Mouse (Mus musculus): ENCODE results near the gene Kras. TPM values are rescaled to one million over a fixed set of nuclear protein-coding genes. Genes with fewer than 3 reads are reported as not detected.

The Kras gene
- 111 and 119 TPM in 2 replicates for polyA plus RNA-seq (2014; fragmentation: Nextera tagmentation; extraction: Ambion mirVana)

GRCm38 (mm10) chr6:145250185-145250791, at the start of gene Kras:
TSS of gene Kras (minus strand) at chr6:145250239.
- under 1% methylated on average over 38 of the region's 83 CpGs for WGBS

GRCm38 (mm10) chr6:145297626-145298025, 47.6 kb upstream of the Kras start:
- no peak for ATAC-seq (ENCODE audit: insufficient read depth, low FRiP score, low TSS enrichment)
- Histone ChIP-seq H3K9me3 (ENCODE audit: control insufficient read depth, low read length) (no peaks in the 10 kb centered on the region), H3K4me2 (ENCODE audit: low read depth) (no peak overlapping the region), H3K4me1 (ENCODE audit: control insufficient read depth, insufficient read depth, low read length) (no peaks in the 10 kb centered on the region), H3K27ac (ENCODE audit: low read depth, low read length) (no peak overlapping the region), H3K36me3 (ENCODE audit: control insufficient read depth, insufficient read depth, low read length) (no peaks in the 10 kb centered on the region), H3K27me3 (ENCODE audit: control insufficient read depth, insufficient read depth, low read length) (no peaks in the 10 kb centered on the region), H3K4me3 (ENCODE audit: low read depth, low read length) (no peak overlapping the region), H3K9ac (ENCODE audit: low read length) (no peak overlapping the region)
- 67% methylated on average over 7 of the region's 7 CpGs for WGBS
- DNase-seq (ENCODE audit: low spot score) = no peak

More at GRCm38 (mm10) chr6:145250185-145250791, at the start of gene Kras:
- Histone ChIP-seq H3K4me1 (ENCODE audit: control insufficient read depth, insufficient read depth, low read length) (peaks cover 5% of the 10 kb centered on the region; the same call in 1 of the 2 replicates), H3K4me3 (ENCODE audit: low read depth, low read length) (peak within 1 kb of the TSS; percentile 90), H3K27me3 (ENCODE audit: control insufficient read depth, insufficient read depth, low read length) (no peaks in the 10 kb centered on the region), H3K27ac (ENCODE audit: low read depth, low read length) (peak within 1 kb of the TSS; percentile 86), H3K9me3 (ENCODE audit: control insufficient read depth, low read length) (no peaks in the 10 kb centered on the region), H3K9ac (ENCODE audit: low read length) (peak within 1 kb of the TSS; percentile 96), H3K36me3 (ENCODE audit: control insufficient read depth, insufficient read depth, low read length) (no peaks in the 10 kb centered on the region), H3K4me2 (ENCODE audit: low read depth) (peak within 1 kb of the TSS; percentile 58)
- peak; percentile 97 for DNase-seq (ENCODE audit: low spot score)
- peak; percentile 93 for ATAC-seq (ENCODE audit: insufficient read depth, low FRiP score, low TSS enrichment)

GRCm38 (mm10) chr6:145296979-145297378, 46.9 kb upstream of the Kras start:
- 85% methylated on average over 7 of the region's 7 CpGs for WGBS

GRCm38 (mm10) chr6:145295171-145295570, 45.1 kb upstream of the Kras start:
- no peak for DNase-seq (ENCODE audit: low spot score)
- Histone ChIP-seq H3K27me3 (ENCODE audit: control insufficient read depth, insufficient read depth, low read length) (no peaks in the 10 kb centered on the region), H3K9ac (ENCODE audit: low read length) (no peak overlapping the region), H3K9me3 (ENCODE audit: control insufficient read depth, low read length) (no peaks in the 10 kb centered on the region), H3K4me2 (ENCODE audit: low read depth) (no peak overlapping the region), H3K4me3 (ENCODE audit: low read depth, low read length) (no peak overlapping the region), H3K27ac (ENCODE audit: low read depth, low read length) (no peak overlapping the region), H3K36me3 (ENCODE audit: control insufficient read depth, insufficient read depth, low read length) (no peaks in the 10 kb centered on the region), H3K4me1 (ENCODE audit: control insufficient read depth, insufficient read depth, low read length) (no peaks in the 10 kb centered on the region)
- ATAC-seq (ENCODE audit: insufficient read depth, low FRiP score, low TSS enrichment) = no peak
- WGBS = 83% methylated on average over 11 of the region's 11 CpGs

More at GRCm38 (mm10) chr6:145296979-145297378, 46.9 kb upstream of the Kras start:
- no peaks in the 10 kb centered on the region for H3K4me1 ChIP-seq (ENCODE audit: control insufficient read depth, insufficient read depth, low read length)
- H3K27ac ChIP-seq (ENCODE audit: low read depth, low read length) = no peak overlapping the region
- no peaks in the 10 kb centered on the region for H3K27me3 ChIP-seq (ENCODE audit: control insufficient read depth, insufficient read depth, low read length)
- H3K9me3 ChIP-seq (ENCODE audit: control insufficient read depth, low read length) = no peaks in the 10 kb centered on the region
- H3K9ac ChIP-seq (ENCODE audit: low read length) = no peak overlapping the region
- DNase-seq (ENCODE audit: low spot score) = no peak
- H3K4me3 ChIP-seq (ENCODE audit: low read depth, low read length) = no peak overlapping the region
- no peaks in the 10 kb centered on the region for H3K36me3 ChIP-seq (ENCODE audit: control insufficient read depth, insufficient read depth, low read length)
- H3K4me2 ChIP-seq (ENCODE audit: low read depth) = no peak overlapping the region
- ATAC-seq (ENCODE audit: insufficient read depth, low FRiP score, low TSS enrichment) = no peak

- Histone ChIP-seq H3K27me3 (ENCODE audit: control insufficient read depth, insufficient read depth, low read length) (no peaks in the 10 kb centered on the region), H3K9ac (ENCODE audit: low read length) (no peak overlapping the region), H3K36me3 (ENCODE audit: control insufficient read depth, insufficient read depth, low read length) (no peaks in the 10 kb centered on the region), H3K4me3 (ENCODE audit: low read depth, low read length) (no peak overlapping the region), H3K4me2 (ENCODE audit: low read depth) (no peak overlapping the region), H3K4me1 (ENCODE audit: control insufficient read depth, insufficient read depth, low read length) (no peaks in the 10 kb centered on the region), H3K9me3 (ENCODE audit: control insufficient read depth, low read length) (no peaks in the 10 kb centered on the region), H3K27ac (ENCODE audit: low read depth, low read length) (no peak overlapping the region)
- 87% methylated on average over 6 of the region's 6 CpGs for WGBS
- DNase-seq (ENCODE audit: low spot score) (no peak), ATAC-seq (ENCODE audit: insufficient read depth, low FRiP score, low TSS enrichment) (no peak)
These were observed 43.1 kb upstream of the Kras start for GRCm38 (mm10) chr6:145293156-145293555.

- ATAC-seq (ENCODE audit: insufficient read depth, low FRiP score, low TSS enrichment) = no peak
- no peak for DNase-seq (ENCODE audit: low spot score)
These were observed 41.6 kb upstream of the Kras start for GRCm38 (mm10) chr6:145291383-145292289.

GRCm38 (mm10) chr6:145285656-145286055, 35.6 kb upstream of the Kras start:
- no peak overlapping the region for H3K4me3 ChIP-seq (ENCODE audit: low read depth, low read length)
- no peak overlapping the region for H3K4me2 ChIP-seq (ENCODE audit: low read depth)
- no peak overlapping the region for H3K9ac ChIP-seq (ENCODE audit: low read length)
- H3K4me1 ChIP-seq (ENCODE audit: control insufficient read depth, insufficient read depth, low read length) = no peaks in the 10 kb centered on the region
- ATAC-seq (ENCODE audit: insufficient read depth, low FRiP score, low TSS enrichment) = no peak
- H3K27ac ChIP-seq (ENCODE audit: low read depth, low read length) = no peak overlapping the region
- H3K36me3 ChIP-seq (ENCODE audit: control insufficient read depth, insufficient read depth, low read length) = no peaks in the 10 kb centered on the region
- WGBS = 74% methylated on average over 4 of the region's 4 CpGs
- H3K9me3 ChIP-seq (ENCODE audit: control insufficient read depth, low read length) = no peaks in the 10 kb centered on the region
- DNase-seq (ENCODE audit: low spot score) = no peak
- H3K27me3 ChIP-seq (ENCODE audit: control insufficient read depth, insufficient read depth, low read length) = no peaks in the 10 kb centered on the region

More at GRCm38 (mm10) chr6:145291383-145292289, 41.6 kb upstream of the Kras start:
- 83% methylated on average over 13 of the region's 13 CpGs for WGBS
- no peaks in the 10 kb centered on the region for H3K27me3 ChIP-seq (ENCODE audit: control insufficient read depth, insufficient read depth, low read length)
- no peak overlapping the region for H3K9ac ChIP-seq (ENCODE audit: low read length)
- no peak overlapping the region for H3K4me3 ChIP-seq (ENCODE audit: low read depth, low read length)
- no peaks in the 10 kb centered on the region for H3K9me3 ChIP-seq (ENCODE audit: control insufficient read depth, low read length)
- no peaks in the 10 kb centered on the region for H3K36me3 ChIP-seq (ENCODE audit: control insufficient read depth, insufficient read depth, low read length)
- H3K4me1 ChIP-seq (ENCODE audit: control insufficient read depth, insufficient read depth, low read length) = no peaks in the 10 kb centered on the region
- H3K4me2 ChIP-seq (ENCODE audit: low read depth) = no peak overlapping the region
- H3K27ac ChIP-seq (ENCODE audit: low read depth, low read length) = no peak overlapping the region

GRCm38 (mm10) chr6:145284286-145284685, 34.2 kb upstream of the Kras start:
- Histone ChIP-seq H3K9ac (ENCODE audit: low read length) (no peak overlapping the region), H3K27ac (ENCODE audit: low read depth, low read length) (no peak overlapping the region), H3K27me3 (ENCODE audit: control insufficient read depth, insufficient read depth, low read length) (no peaks in the 10 kb centered on the region), H3K4me2 (ENCODE audit: low read depth) (no peak overlapping the region), H3K9me3 (ENCODE audit: control insufficient read depth, low read length) (no peaks in the 10 kb centered on the region), H3K36me3 (ENCODE audit: control insufficient read depth, insufficient read depth, low read length) (no peaks in the 10 kb centered on the region), H3K4me1 (ENCODE audit: control insufficient read depth, insufficient read depth, low read length) (no peaks in the 10 kb centered on the region), H3K4me3 (ENCODE audit: low read depth, low read length) (no peak overlapping the region)
- WGBS = 93% methylated on average over 8 of the region's 8 CpGs
- ATAC-seq (ENCODE audit: insufficient read depth, low FRiP score, low TSS enrichment) (no peak), DNase-seq (ENCODE audit: low spot score) (no peak)
